Mouse (Mus musculus) cerebellum, adult 2 months (tissue): Measurements from ENCODE around the gene Apom.

Source experiments
- CTCF ChIP-seq: fragments of 200-500 bp; IDR thresholded peaks from 2 replicates; pipeline ENCODE4 v1.5.1; 2011; ENCODE audit warnings: low read depth, mild to moderate bottlenecking, control low read depth, low read length, moderate library complexity, borderline replicate concordance; ENCODE audit not compliant: insufficient read depth
- POLR2A ChIP-seq: fragments of 200-500 bp; IDR thresholded peaks from 2 replicates; pipeline ENCODE4 v1.6.1; 2011; ENCODE audit warnings: low read length, control low read depth, borderline replicate concordance; ENCODE audit not compliant: insufficient read depth

GRCm38 (mm10) chr17:35140490-35140996 is 8.7 kb upstream of the Apom start:
- no peak for TF ChIP-seq POLR2A
- no peak for TF ChIP-seq CTCF
